Mouse (Mus musculus): ENCODE data around the gene Celf3. TPM values are rescaled to one million over a fixed set of nuclear protein-coding genes. Genes with fewer than 3 reads are reported as not detected.
A peak's percentile ranks its signal among the peaks of the same experiment; 100 is the strongest.

Celf3 gene
- total and polyA plus RNA-seq, 3 experiments = not detected

DNA sequence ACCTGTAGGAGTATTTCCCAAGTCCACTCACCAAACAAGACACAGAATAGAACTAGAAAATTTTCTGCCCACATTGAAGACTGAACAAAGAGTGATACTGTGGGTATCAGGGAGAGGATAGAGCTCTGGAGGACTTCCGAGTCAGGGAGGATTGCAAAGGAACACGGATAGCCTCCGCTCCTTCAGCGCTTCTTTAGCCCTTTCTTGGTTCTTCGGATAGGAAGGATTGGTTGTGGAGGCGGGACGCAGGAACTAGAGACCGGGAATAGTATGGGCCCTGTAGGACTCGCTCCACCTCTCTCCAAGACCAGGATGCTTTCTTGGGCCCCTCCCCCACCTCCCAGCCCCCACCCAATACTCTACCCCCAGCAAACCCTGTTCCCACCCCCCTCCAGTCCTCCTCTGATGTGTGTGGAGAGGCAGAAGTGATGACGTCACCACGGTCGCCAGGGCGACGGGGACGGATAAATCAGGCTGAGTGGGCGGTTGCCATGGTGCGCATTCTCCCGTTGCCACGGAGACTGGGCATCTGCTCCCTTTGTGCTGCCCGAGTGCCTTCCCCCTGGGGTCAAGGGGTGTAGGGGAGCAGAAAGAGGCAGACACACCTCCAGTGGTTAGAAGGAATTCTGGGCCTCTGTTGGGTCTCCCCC lies 5.8 kb downstream of the Celf3 start:
- peaks cover 9% of the 10 kb centered on the region; the same call in 1 of the 2 replicates for H3K4me1 ChIP-seq (ENCODE audit: insufficient read depth, low read depth, low read length)
- no peak for DNase-seq (ENCODE audit: low spot score)
- no peak overlapping the region for H3K4me3 ChIP-seq (ENCODE audit: low read depth, low read length)
- H3K36me3 ChIP-seq (replicated peaks) = no peaks in the 10 kb centered on the region
- H3K9me3 ChIP-seq (replicated peaks) = no peaks in the 10 kb centered on the region
- ATAC-seq (ENCODE audit: extremely low read depth, insufficient number of reproducible peaks, low FRiP score, poor library complexity, severe bottlenecking) = no peak
- TF ChIP-seq CTCF (IDR thresholded peaks at IDR 0.05; ENCODE audit: low read depth, low read length) (no peak), GATA1 (IDR thresholded peaks at IDR 0.05; ENCODE audit: borderline replicate concordance, low read length) (no peak), GATA2 (IDR thresholded peaks at IDR 0.05; ENCODE audit: borderline replicate concordance, low read depth, low read length) (no peak), TAL1 (conservative IDR thresholded peaks at IDR 0.05; ENCODE audit: low read depth, low read length) (no peak), POLR2AphosphoS5 (IDR thresholded peaks at IDR 0.05; ENCODE audit: insufficient replicate concordance, low read depth, low read length) (no peak)
- peaks cover 19% of the 10 kb centered on the region for H3K27me3 ChIP-seq (ENCODE audit: insufficient read depth, low read length)

DNA sequence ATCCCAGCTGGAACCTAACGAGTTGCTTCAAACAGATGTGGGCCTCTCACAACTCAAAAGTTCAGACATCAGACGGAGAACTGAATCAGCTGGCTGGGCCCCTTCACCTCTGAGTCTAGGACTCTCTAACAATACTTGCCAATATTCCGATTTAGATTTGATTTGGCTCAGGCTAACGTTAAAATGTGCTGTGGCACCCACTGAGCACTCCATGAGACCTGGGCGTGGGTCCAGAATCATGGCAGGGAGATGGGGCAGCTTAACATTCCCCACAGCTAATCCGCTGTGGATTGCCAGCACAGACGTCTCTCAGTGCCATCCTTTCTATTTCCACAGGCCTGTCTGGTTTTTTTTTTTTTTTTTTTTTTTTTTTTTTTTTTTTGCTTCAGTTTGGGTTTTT lies 7.8 kb downstream of the Celf3 start:
- TF ChIP-seq CTCF (IDR thresholded peaks at IDR 0.05; ENCODE audit: low read depth, low read length) (no peak), GATA1 (IDR thresholded peaks at IDR 0.05; ENCODE audit: borderline replicate concordance, low read length) (no peak), POLR2AphosphoS5 (IDR thresholded peaks at IDR 0.05; ENCODE audit: insufficient replicate concordance, low read depth, low read length) (no peak), TAL1 (conservative IDR thresholded peaks at IDR 0.05; ENCODE audit: low read depth, low read length) (no peak), GATA2 (IDR thresholded peaks at IDR 0.05; ENCODE audit: borderline replicate concordance, low read depth, low read length) (no peak)
- DNase-seq (ENCODE audit: low spot score) (no peak), ATAC-seq (ENCODE audit: extremely low read depth, insufficient number of reproducible peaks, low FRiP score, poor library complexity, severe bottlenecking) (no peak)
- Histone ChIP-seq H3K4me3 (ENCODE audit: low read depth, low read length) (no peak overlapping the region), H3K36me3 (replicated peaks) (peaks cover 12% of the 10 kb centered on the region), H3K9me3 (replicated peaks) (no peaks in the 10 kb centered on the region), H3K27me3 (ENCODE audit: insufficient read depth, low read length) (peaks cover 10% of the 10 kb centered on the region), H3K4me1 (ENCODE audit: insufficient read depth, low read depth, low read length) (peaks cover 11% of the 10 kb centered on the region; the same call in 1 of the 2 replicates)

DNA sequence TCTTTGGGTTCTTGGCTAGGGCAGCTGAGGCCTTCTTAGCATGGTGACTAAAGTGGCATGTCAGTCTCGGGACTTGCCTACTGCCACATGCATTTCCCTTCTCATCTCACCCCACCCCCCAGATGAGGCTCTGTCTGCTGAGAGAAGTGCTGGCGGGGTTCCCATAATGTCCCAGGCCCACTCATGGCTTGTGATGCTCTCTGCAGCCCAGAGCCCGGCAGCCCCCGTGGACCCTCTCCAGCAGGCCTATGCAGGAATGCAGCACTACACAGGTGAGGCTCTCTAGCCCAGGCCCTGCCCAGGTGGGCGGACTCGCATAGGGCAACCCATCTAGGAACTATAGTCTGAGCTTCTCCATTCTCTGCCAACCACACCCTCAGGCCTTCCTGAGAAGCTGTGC lies 9.5 kb downstream of the Celf3 start:
- Histone ChIP-seq H3K27me3 (ENCODE audit: insufficient read depth, low read length) (peaks cover 4% of the 10 kb centered on the region; the same call in 1 of the 2 replicates), H3K4me3 (ENCODE audit: low read depth, low read length) (no peak overlapping the region), H3K9me3 (replicated peaks) (no peaks in the 10 kb centered on the region), H3K4me1 (ENCODE audit: insufficient read depth, low read depth, low read length) (0 out of 2 replicates have a peak, but pooled peaks cover 5% of the 10 kb centered on the region), H3K36me3 (replicated peaks) (peaks cover 23% of the 10 kb centered on the region)
- ATAC-seq (ENCODE audit: extremely low read depth, insufficient number of reproducible peaks, low FRiP score, poor library complexity, severe bottlenecking) (no peak), DNase-seq (ENCODE audit: low spot score) (no peak)
- TF ChIP-seq POLR2AphosphoS5 (IDR thresholded peaks at IDR 0.05; ENCODE audit: insufficient replicate concordance, low read depth, low read length) (no peak), GATA1 (IDR thresholded peaks at IDR 0.05; ENCODE audit: borderline replicate concordance, low read length) (no peak), GATA2 (IDR thresholded peaks at IDR 0.05; ENCODE audit: borderline replicate concordance, low read depth, low read length) (no peak)

DNA sequence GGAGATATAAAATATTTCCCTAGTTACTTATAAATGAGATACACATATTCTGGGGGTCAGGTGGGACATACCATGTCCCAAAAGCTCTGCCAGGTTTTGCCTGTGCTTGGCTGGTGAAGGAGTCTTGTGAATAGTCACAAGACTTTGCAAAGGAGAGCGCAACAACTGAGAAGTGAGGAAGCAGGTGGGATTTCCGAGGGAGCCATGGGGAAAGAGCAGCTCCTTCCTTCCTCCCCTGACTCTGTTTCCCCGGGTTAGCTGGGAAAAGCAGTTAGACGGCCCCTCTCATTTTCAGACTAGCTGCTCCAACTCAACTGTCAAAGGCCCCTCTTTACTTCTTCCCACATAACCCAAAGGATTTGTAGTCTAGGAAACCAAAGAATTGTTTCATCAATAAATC lies 19.1 kb downstream of the Celf3 start:
- TF ChIP-seq GATA1 (IDR thresholded peaks at IDR 0.05; ENCODE audit: borderline replicate concordance, low read length) = no peak
- no peak for TF ChIP-seq TAL1 (conservative IDR thresholded peaks at IDR 0.05; ENCODE audit: low read depth, low read length)
- TF ChIP-seq CTCF (IDR thresholded peaks at IDR 0.05; ENCODE audit: low read depth, low read length) = no peak
- TF ChIP-seq POLR2AphosphoS5 (IDR thresholded peaks at IDR 0.05; ENCODE audit: insufficient replicate concordance, low read depth, low read length) = no peak
- no peak for TF ChIP-seq GATA2 (IDR thresholded peaks at IDR 0.05; ENCODE audit: borderline replicate concordance, low read depth, low read length)
- H3K4me3 ChIP-seq (ENCODE audit: low read depth, low read length) = no peak overlapping the region
- no peaks in the 10 kb centered on the region for H3K4me1 ChIP-seq (ENCODE audit: insufficient read depth, low read depth, low read length)
- H3K27me3 ChIP-seq (ENCODE audit: insufficient read depth, low read length) = no peaks in the 10 kb centered on the region
- peaks cover 90% of the 10 kb centered on the region for H3K36me3 ChIP-seq (replicated peaks)
- no peak for DNase-seq (ENCODE audit: low spot score)
- no peaks in the 10 kb centered on the region for H3K9me3 ChIP-seq (replicated peaks)
- ATAC-seq (ENCODE audit: extremely low read depth, insufficient number of reproducible peaks, low FRiP score, poor library complexity, severe bottlenecking) = no peak

DNA sequence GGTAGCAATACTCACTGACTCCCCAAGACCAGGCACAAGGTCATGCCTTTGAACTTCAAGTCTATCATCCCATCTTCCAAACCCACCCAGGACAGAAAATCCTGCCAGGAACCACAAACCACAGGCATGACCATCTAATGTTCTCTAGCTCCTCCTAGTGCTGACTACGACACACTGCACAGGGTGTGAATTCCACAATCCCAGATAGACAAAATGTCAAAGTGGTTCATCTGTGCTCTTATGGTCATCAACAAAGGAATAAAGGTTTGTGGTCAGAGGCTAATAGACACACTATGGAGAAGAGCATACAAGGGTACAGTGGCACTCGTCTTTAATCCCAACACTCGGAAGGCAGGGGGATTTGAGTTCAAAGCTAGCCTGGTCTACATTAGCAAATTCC lies 24.1 kb downstream of the Celf3 start:
- no peak for TF ChIP-seq GATA1 (IDR thresholded peaks at IDR 0.05; ENCODE audit: borderline replicate concordance, low read length)
- no peak for TF ChIP-seq TAL1 (conservative IDR thresholded peaks at IDR 0.05; ENCODE audit: low read depth, low read length)
- no peak for TF ChIP-seq POLR2AphosphoS5 (IDR thresholded peaks at IDR 0.05; ENCODE audit: insufficient replicate concordance, low read depth, low read length)
- TF ChIP-seq CTCF (IDR thresholded peaks at IDR 0.05; ENCODE audit: low read depth, low read length) = peak; percentile 94
- no peak for TF ChIP-seq GATA2 (IDR thresholded peaks at IDR 0.05; ENCODE audit: borderline replicate concordance, low read depth, low read length)
- H3K36me3 ChIP-seq (replicated peaks) = peaks cover 82% of the 10 kb centered on the region
- no peaks in the 10 kb centered on the region for H3K4me1 ChIP-seq (ENCODE audit: insufficient read depth, low read depth, low read length)
- DNase-seq (ENCODE audit: low spot score) (no peak), ATAC-seq (ENCODE audit: extremely low read depth, insufficient number of reproducible peaks, low FRiP score, poor library complexity, severe bottlenecking) (0 out of 2 replicates have a peak, but pooled peaks have one; percentile 26)
- no peak overlapping the region for H3K4me3 ChIP-seq (ENCODE audit: low read depth, low read length)
- H3K27me3 ChIP-seq (ENCODE audit: insufficient read depth, low read length) = no peaks in the 10 kb centered on the region
- no peaks in the 10 kb centered on the region for H3K9me3 ChIP-seq (replicated peaks)

DNA sequence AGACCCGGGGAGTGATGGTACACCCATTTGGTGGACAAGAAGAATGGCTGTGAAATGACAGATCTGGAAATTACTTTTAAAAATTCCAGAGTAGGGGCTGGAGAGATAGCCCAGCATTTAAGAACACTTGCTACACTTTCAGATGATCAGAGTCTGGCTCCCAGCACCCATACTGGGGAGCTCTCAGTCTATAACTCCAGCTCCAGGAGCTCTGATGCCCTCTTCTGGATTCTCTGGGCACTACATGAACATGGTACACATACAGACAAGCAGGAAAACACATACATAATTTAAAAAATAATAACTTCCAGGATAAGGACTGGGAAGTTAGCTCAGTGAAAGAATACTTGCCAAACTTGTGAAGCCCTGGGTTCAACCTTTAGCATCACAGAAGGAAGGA lies 28.6 kb downstream of the Celf3 start:
- no peak for DNase-seq (ENCODE audit: low spot score)
- Histone ChIP-seq H3K4me1 (ENCODE audit: insufficient read depth, low read depth, low read length) (peaks cover 3% of the 10 kb centered on the region; the same call in 1 of the 2 replicates), H3K9me3 (replicated peaks) (no peaks in the 10 kb centered on the region), H3K36me3 (replicated peaks) (peaks cover 78% of the 10 kb centered on the region), H3K4me3 (ENCODE audit: low read depth, low read length) (no peak overlapping the region), H3K27me3 (ENCODE audit: insufficient read depth, low read length) (no peaks in the 10 kb centered on the region)
- TF ChIP-seq CTCF (IDR thresholded peaks at IDR 0.05; ENCODE audit: low read depth, low read length) (peak; percentile 20; the same call in 1 of the 2 replicates), TAL1 (conservative IDR thresholded peaks at IDR 0.05; ENCODE audit: low read depth, low read length) (no peak)
- ATAC-seq (ENCODE audit: extremely low read depth, insufficient number of reproducible peaks, low FRiP score, poor library complexity, severe bottlenecking) = no peak; the same call in 1 of the 2 replicates

Measured in G1E (cell line).